Mouse (Mus musculus): ENCODE measurements around the gene Ehbp1.

Gene Ehbp1

DNA sequence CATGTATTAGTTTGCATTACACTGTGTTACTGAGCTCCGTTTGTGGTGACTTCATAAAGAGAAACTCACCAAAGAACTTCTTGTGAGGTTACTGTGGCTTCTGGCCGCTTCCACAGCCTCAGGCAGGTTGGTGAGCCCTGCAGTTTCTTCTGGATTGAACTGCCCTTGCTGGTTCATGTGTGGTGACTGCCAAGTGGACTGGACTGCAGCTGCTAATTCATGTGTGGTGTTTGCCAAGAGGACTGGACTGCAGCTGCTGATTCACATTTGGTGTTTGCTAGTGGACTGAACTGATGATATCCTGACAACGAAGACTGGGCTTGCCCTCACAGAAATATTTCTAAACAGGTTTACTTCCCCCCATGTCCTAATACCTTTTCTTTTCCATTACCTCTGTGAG lies 65.4 kb downstream of the Ehbp1 start:
- DNase-seq, result no peak

DNA sequence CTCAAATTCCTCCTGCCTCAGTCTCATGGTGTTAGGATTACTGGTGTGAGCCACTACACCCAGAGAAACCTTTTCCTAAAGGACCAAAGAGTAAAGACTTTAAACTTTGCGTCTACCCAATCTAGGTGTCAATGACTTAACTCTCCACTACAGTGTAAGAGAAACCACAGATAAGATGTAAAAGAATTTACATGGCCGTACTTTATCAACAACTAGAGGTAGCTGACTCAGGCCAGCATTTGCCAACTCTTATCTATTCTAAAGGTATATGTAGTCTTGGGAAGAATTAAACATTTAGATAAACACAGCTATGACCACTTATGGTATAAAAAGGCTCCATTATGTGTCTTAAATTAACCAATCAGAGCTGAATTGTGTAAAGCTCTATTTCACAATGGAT lies 67.9 kb downstream of the Ehbp1 start:
- DNase-seq, result no peak

DNA sequence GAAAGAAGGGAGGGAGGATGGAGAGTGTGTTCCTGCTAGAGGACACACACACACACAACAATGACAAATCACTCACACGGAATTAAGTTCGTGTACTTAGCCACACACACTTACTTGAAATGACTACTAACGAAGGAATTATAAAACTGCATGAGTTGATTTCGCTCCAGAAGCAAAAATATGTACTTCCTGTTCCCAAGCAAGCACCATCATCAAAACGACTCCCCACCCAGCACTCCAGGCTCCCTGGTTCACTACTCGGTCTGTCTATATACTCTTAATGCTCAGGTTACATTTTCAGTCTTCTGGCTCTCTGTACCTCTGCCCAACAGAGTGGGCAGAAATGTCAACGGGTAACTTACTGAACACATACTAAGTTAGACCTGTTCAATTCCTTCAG lies 68.7 kb downstream of the Ehbp1 start:
- DNase-seq, result no peak

DNA sequence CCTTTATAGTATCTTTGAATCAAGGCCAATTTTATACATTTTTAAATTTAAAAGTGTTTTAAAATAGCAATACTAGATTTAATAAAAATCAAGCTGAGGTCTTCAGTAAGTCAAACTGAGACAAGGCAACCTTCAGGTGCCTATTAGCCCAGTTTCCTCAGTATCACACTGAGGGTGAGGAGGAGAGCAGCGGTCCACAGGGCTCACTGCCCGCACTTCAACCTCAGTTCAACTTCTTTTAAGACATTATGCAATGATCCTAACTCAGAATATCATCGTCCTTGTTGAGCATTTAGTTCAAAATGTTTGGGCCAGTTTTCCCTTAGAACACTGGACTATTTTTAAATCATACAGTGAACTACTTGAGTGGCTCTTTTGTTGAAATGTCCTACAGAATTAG lies 70.2 kb downstream of the Ehbp1 start:
- peak; percentile 16 for DNase-seq

DNA sequence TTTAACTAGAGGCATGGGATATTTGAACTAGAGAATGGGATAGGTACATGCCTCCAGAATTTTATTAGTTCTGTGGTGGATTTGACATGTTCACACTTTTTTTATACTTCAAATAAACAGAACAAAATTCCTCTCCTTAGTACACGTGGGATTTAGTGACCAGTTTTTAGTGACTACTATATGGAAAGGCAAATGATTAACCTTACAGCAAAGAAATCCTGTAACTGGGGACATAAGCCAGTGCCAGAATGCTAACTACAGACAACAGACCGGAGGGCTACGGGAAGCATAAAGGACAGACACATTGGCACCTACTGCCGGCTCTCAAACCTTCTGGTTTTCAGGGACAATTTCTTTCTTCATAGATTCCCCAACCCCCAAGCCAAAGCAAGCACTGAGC lies 72.4 kb downstream of the Ehbp1 start:
- no peak for DNase-seq

DNA sequence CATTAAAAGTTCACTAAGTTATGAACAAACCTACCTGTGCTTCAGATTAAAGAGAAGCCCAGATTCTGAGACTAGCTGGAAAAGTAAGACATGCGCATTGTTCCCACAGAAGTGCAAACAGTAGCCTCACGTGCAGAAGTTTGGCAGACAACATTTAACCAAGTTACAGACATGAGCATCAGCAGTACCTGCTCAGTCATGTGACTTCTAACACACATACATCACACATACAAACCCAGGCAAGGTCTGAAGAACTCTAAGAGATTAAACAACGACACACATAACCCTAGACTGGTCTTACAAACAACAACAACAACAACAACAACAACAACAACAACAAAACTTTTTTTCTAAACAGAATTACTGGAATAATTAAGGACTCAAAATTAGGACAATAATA lies 72.9 kb downstream of the Ehbp1 start:
- no peak for DNase-seq

DNA sequence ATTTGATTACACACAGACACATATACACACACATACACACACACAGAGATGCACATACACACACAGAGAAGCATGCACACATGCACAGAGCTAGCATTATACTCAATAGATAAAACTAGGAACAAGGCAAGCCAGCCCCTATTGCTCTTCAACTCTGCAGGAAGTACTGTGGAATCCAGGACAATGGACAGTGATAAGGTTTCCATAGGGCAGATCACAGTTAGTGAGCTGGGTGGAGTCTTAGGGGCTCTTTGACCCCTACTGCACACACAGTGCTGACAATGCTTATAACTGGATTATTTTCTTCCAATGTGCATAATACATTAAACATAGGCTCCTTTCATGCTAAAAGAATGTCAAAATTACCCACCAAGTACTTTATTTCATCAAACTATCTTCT lies 75.1 kb downstream of the Ehbp1 start:
- no peak for DNase-seq

DNA sequence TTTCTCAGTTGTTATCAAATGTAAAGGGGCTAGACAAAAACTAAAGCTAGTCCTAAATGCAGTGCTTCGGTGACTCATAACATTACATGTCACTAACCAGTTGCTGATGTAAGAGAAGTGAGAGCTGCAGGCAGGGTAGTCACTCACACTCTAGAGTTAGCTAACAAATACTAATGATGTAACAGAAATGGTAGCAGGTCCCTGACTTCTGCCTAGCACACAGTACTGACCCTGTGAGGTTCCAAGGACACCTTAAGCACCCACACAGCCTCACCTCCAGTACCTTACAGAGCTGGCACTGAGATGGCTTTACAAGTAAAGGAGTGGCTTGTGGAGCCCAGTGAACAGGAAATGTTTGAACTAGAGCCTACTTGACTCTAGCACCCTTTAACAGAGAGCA lies 86.7 kb downstream of the Ehbp1 start:
- no peak for DNase-seq

DNA sequence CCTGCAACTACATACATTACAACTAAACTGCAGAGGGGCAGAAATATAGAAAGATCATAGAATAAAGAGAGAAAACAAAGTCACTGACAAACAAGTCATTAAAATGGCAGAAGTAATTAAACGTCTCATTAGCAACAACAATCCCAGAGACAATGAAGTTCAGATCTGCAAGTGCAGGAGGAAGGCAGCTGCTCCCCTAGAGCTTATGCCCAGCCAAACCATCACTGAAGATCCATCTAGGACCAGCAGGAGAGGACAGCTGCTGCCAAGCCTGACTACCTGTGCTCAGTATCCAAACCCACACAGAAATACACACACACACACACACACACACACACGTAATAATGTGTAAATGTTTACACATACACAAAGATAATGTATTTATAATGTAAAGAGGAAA lies 92.7 kb downstream of the Ehbp1 start:
- DNase-seq, result no peak

DNA sequence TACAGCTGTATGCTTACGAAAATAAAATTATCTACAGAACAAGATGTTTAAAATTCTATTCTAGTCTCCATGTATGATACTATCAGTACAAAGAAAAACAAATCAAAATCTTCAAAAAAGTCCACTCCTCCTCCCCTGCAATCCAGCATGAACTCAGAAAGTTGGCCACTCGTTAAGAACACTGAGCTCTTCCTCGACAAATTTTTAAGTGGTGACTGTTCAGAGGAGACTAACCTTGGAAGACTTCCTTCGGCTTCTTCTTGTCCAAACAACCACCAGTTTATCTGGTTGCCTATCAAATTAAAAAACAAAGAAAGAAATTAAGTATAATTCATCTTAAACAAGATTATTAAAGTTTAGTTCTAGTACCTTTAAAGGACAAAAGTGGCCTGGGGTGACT lies 94.4 kb downstream of the Ehbp1 start:
- no peak for DNase-seq

DNA sequence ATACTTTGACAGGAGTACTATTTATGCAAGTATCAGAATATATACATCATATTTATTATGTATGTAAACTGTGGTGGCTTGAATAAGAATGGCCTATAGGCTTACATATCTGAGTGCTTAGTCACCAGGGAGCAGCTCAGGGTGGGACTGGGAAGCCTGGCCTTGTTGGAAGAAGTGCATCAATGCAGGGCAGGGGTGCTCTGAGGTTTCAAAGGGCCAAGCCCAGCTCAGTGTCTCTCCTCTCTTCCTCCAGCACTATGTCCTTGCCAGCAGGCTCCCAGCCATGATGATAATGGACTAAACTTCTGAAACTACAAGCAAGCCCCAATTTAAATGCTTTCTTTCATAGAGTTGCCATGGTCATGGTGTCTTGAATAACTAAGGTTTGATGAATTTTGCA lies 95.0 kb downstream of the Ehbp1 start:
- DNase-seq, result no peak

DNA sequence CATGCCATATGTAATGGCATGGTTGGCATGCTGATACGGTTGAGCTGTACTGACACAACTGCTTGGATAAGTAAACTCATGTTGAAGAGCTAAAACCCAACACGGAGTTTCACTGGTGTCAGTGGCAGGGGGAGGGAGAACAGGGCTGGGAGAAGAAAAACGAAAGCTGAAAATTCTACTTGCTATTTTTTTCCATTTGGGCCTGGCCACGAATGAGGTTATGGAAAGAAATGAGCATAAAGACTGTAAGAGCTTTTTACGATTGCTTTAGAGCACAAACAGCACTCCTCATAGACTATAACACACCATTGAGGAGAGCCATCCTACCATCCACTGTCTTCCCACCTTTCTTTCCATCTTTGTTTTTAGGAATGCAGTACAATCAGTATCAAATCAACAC lies 106.5 kb downstream of the Ehbp1 start:
- DNase-seq, result no peak

DNA sequence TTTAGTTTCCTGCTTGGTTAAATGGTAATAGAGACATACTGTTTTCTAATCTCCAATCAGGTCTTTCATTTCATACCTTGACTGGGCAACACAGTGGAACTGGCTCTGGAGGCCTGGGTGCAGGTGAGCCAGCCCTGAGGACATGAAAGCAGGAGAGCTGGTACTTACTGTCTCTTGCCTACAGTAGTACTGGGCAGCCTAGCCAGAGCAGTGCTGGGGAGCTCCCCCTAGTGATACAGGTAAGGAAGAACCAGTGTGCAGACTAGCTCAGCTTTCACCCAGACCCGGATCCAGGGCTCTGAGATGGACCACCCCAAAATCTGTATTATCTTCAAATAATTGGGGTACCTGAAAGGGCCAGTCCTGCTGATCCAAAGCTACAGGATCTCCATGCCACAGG lies 107.4 kb downstream of the Ehbp1 start:
- DNase-seq, result peak; percentile 35

DNA sequence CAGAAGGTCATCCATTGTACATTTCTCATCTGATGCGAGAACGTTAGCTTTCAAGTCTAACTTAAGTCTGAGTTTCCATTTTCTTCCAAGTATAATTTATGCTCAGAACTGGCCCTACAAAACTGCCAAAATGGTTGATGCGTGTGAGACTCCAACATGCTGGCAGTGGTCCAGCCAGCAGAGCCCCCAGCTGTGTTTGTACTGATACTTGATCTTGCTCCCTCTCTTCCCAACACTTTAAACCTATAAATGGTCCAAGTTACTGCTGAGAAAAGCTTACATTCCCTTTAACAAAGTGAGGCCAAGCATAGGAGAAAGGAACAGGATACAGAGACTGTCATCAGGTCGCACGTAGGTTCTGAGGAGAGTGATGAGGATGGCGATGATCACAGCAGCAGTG lies 111.2 kb downstream of the Ehbp1 start:
- DNase-seq, result no peak

DNA sequence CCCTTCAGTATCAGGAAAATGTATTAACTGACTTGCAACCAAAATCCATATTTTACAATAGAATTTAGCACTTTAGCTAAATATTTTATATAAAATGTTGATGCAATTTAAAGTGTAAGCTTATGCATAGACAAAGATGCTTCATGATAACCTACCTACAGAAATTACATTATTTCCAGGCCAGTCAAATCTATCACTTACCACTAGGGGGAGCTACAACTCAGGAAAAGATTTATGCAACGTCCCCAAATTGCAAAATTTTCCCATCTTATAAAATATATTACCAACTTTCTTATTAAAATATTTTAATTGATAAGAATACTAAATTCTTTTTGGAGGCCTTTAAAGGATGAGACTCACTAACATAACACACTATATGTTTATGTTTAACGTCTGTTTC lies 116.5 kb downstream of the Ehbp1 start:
- no peak for DNase-seq

DNA sequence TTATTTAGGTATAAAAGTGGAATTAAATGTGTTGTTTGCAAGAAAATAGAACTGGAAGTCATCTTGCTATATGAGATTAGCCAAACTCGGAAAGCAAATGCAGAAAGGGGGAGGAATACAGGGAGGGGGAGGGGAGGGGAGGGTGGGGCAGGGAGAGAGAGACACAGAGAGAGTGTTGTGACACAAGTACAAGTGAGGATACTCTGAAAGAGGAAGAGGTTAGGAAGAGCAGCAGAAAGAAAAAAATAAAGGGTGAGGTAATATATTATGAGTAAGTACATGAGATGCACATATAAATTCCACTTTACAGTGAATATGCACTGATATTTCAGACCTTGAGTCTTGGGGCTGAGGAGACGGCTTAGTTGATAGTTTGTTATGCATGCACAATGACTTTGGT lies 123.9 kb downstream of the Ehbp1 start:
- no peak for DNase-seq

DNA sequence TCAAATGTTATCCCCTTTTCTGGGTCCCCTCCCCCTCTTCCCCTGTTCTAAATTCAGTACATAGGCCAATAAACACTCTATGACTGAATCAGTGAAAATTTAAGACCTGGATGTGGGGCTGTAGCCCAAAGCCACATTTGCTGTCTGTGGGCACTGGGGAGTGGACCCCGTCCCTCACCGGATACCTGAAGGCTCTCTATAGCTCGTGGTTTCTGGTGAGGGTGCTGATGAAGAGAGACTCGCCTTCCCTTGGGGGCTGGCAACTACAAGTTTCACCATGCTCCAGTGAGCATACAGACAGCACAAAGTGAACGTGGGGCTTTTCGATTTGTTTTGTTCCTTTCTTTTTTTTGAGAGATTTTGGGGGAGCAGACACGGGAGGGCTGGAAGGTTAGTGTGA lies 125.2 kb downstream of the Ehbp1 start:
- DNase-seq, result no peak

DNA sequence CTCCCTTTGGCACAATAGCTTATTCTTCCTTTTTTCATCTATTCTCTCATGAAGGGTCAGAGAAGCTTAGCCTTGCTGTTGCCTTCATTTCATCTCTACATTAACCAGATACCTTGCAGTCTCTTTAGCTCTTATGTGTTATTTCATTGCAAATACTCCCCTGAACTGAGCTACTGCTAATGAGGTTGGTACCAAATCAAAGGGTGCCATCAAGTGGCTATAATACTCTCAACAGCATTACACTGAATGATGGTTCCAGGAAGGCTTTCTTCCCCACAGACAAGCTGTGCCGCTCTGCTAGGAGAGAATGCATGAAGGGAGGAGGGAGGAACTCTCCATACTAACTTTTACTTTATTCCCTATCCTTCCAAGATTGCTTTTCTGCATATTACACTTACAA lies 135.5 kb downstream of the Ehbp1 start:
- DNase-seq, result no peak

DNA sequence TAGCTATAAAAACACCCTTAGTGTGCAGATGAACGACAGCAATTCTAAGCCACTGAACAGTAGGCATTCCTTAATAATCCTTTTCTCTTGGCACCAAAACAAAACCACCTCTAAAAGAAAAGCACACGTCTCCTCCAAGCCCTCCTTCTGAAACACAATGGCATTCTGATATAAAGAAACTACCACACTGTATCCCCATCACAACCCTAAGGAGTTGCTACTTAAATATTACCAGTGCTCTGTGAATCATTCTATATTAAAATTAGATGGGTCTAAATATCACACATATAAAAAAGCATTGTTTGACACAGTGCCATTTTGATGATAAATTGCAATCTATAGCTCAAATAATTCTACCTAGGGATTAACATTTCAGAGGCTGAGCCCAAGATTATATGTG lies 135.9 kb downstream of the Ehbp1 start:
- DNase-seq, result no peak

DNA sequence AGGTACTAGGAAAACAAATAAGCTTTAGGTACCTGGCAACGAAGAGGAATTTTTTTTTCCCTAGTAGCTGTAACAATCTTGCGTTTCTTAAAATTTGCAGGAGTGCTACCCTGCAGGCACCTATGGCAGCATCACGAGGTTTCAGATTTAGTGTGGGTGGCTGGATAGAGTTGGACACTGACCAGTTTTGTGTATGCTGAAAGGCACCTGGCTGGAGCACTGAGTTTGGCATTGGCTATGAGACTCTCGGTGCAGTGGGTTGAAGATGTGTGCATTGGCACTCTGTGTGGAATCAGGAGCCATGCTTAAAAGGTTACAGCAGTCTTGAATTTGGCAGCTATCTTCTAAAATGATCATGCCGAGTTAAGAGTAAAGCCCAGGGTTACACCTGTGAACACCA lies 138.7 kb downstream of the Ehbp1 start:
- DNase-seq, result no peak

DNA sequence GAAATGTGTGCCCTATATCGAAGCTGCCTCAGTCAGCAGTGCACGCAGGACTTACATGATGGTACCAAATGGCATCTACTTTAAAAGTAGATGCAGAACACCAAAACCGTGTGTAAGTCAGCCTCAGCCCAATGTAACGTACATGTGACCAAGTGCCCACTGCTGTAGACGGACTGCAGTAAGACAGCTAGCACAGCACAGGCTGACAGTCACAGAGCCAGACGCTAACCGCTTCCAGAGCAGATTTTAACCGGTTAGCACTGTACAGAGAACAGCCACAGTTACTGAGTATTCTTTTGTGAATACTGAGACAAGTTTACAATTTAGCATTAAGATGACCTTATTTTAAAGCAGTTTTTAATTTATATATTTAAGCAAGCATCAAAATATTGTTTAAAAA lies 141.0 kb downstream of the Ehbp1 start:
- no peak for DNase-seq

DNA sequence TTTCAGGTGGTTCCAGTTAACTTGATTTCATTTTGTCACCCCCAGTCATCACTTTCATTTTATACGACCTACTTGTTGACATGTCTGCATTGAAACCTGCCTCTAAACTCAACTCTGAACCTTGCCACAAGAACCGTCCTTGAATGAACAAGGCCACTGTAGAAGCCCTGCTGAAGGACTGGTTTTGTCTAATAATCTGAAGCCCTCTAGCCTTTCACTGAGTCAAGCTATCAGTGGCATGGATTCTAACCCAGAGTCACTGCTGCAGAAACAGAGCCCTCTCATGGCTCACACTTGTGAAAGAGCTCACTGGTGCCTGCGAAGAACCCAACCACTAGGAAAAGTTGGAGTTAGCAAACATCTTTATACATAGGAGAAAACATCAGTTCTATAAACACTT lies 142.2 kb downstream of the Ehbp1 start:
- no peak for DNase-seq

DNA sequence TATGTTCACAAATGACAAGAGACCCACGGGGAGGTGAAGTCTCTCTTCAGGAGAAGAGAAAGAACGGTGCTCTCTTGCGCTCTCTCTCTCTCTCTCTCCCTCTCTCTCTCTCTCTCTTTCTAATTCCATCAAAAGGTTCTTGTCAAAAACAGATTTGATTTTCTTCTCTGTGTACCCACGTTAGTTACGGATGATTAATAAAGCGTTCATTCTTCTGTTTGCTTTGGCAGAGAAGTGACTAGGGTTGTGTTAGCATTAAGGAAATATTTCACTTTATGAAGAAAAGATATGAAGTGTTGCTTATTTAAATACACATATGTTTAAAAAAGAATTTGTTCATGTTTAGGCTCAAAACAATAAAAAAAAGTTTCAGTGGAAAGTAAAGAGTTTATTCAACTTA lies 143.7 kb downstream of the Ehbp1 start:
- DNase-seq, result no peak

DNA sequence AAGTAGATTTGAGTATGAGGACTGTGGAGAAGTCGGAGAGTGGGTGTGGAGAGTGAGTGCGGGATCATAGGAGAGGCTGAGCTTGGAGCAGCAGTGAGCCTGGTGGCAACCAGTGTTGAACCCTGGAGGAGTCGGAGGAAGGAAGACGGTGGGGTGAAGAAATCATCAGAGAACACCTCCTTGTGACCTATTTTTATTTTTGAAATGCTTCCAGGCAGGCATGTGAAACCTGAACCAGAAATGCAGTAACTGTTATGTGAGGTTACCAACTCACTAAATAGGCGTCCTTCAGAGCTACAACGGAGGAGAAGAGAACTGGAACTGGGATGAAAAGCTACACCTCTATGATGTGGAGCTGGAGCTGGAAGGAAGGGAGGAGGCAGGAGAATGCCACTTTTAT lies 144.2 kb downstream of the Ehbp1 start:
- DNase-seq, result peak; percentile 38

DNA sequence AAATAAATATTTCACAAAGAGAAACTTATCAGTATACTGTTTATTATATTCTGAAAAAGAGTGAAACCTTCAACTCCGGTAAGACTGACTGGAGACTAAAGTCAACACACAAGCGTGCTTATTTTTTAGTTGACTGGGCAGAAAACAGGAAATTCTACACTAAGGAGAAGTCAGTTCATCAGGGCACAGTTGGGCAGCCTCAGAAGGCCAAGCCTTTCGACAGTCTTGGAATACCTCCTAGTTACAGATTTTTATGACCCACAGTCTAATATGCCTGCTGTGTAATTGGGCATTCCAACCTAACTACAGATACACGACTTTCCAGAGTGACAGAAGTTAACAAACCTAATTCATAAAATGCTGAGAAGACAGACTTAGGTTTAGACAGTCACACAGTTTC lies 145.3 kb downstream of the Ehbp1 start:
- no peak for DNase-seq

DNA sequence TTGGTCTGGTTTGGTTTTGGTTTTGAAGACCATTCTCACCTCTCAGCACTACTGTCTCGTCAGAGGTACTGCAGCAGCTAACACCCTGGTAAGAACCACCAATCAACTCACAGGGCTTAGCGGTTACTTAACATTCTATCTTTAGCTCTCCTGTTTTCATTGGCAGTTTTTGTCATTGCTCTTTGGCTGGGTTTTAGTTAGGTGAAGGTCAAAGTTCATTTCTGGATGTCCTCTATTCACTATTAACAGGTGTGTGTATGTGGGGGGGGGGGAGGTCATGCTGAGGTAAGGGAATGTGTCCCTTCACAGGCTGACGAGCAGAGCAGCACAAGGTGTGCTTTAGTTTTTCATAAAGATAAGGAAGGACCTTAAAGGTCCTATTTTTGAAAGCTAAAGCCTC lies 147.5 kb downstream of the Ehbp1 start:
- DNase-seq, result peak; percentile 23

DNA sequence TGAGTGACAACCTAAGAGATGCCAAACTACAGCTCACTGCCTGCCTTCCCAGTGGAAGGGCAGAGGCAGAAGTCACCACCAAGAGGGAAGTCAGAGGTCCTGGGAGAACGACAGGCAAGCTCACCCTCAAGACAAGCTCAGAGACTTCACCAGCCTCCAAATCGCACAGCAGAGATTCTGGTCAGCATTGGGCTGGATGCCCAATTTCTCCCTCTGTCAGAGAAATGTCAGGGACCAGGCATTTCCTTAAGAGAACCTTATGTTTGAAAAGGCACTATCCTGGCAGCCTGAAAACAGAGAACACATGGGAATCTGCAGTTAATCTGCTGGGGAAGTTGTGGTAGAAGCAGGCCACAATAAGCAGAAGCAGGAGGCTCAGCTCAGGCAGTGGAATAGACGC lies 151.5 kb downstream of the Ehbp1 start:
- no peak for DNase-seq

All from kidney, adult 18-20 months (tissue).